Mouse (Mus musculus) C2C12 (cell line): ENCODE data around the gene Acot4. TPM values are rescaled to one million over a fixed set of nuclear protein-coding genes. Genes with fewer than 3 reads are reported as not detected.
"Not testable (repeated sequence)": the region's sequence is repeated elsewhere in the genome, so short reads cannot be mapped to it uniquely, and the experiment has no call there.

Source experiments
- H3K27me3 ChIP-seq: one replicate; pipeline ENCODE4 v1.6.1; 2011; ENCODE audit not compliant: control insufficient read depth, insufficient read depth, insufficient read length
- H3K36me3 ChIP-seq: one replicate; pipeline ENCODE4 v1.6.1; 2011; ENCODE audit not compliant: control insufficient read depth, insufficient read depth
- H3K4me3 ChIP-seq: one replicate; pipeline ENCODE4 v1.5.1; 2011; ENCODE audit warnings: mild to moderate bottlenecking, control low read depth; ENCODE audit not compliant: poor library complexity, insufficient read depth, severe bottlenecking
- H3K79me2 ChIP-seq: one replicate; pipeline ENCODE4 v1.6.1; 2011; ENCODE audit not compliant: control insufficient read depth, insufficient read depth
- H3K79me3 ChIP-seq: one replicate; pipeline ENCODE4 v1.6.1; 2011; ENCODE audit warnings: low read depth, control low read depth
- H3ac ChIP-seq: one replicate; pipeline ENCODE3; 2011; ENCODE audit warnings: low read depth; ENCODE audit not compliant: control insufficient read depth, insufficient read length
- CEBPB ChIP-seq: IDR thresholded peaks from one replicate; pipeline ENCODE4 v1.6.1; 2011; ENCODE audit warnings: low read depth, mild to moderate bottlenecking, control low read depth, moderate library complexity
- CTCF ChIP-seq: IDR thresholded peaks from one replicate; pipeline ENCODE4 v1.5.1; 2011; ENCODE audit not compliant: control insufficient read depth, insufficient read depth, insufficient read length
- FOSL1 ChIP-seq: IDR thresholded peaks from one replicate; pipeline ENCODE4 v1.8.0; 2011; ENCODE audit warnings: mild to moderate bottlenecking, low read length; ENCODE audit not compliant: poor library complexity, insufficient read depth, severe bottlenecking
- MAX ChIP-seq: IDR thresholded peaks from one replicate; pipeline ENCODE4 v1.6.1; 2011; ENCODE audit warnings: mild to moderate bottlenecking, control low read depth
- MYOD1 ChIP-seq: IDR thresholded peaks from one replicate; pipeline ENCODE4 v1.6.1; 2011; ENCODE audit warnings: low read depth; ENCODE audit not compliant: control insufficient read depth, insufficient read length
- MYOG ChIP-seq: IDR thresholded peaks from one replicate; pipeline ENCODE4 v1.6.1; 2011; ENCODE audit not compliant: control insufficient read depth, insufficient read length; ENCODE audit errors: extremely low read depth
- USF1 ChIP-seq: IDR thresholded peaks from one replicate; pipeline ENCODE4 v1.6.1; 2011; ENCODE audit warnings: low read depth, mild to moderate bottlenecking, control low read depth, moderate library complexity
- polyA plus RNA-seq: library from polyadenylated mRNA; unstranded; fragments of >200 nt; fragmentation: generic; extraction: Trizol; gene quantifications from one replicate; pipeline ENCODE4 v1.2.1, GENCODE M21; 2012; ENCODE audit warnings: missing spikeins

The Acot4 gene
- polyA plus RNA-seq, 1 experiment = under 0.01 TPM

GRCm38 (mm10) chr12:84064621-84065020, 26.4 kb downstream of the Acot4 start:
- TF ChIP-seq MYOG = no peak
- no peak for TF ChIP-seq USF1
- TF ChIP-seq MAX = no peak
- TF ChIP-seq MYOD1 = no peak
- no peak for TF ChIP-seq CEBPB
- no peak for TF ChIP-seq FOSL1
- TF ChIP-seq CTCF = no peak
- Histone ChIP-seq H3K79me2 (no peaks in the 10 kb centered on the region), H3K36me3 (no peaks in the 10 kb centered on the region), H3ac (no peak overlapping the region), H3K79me3 (no peaks in the 10 kb centered on the region), H3K4me3 (no peak overlapping the region), H3K27me3 (peaks cover 21% of the 10 kb centered on the region)

DNA sequence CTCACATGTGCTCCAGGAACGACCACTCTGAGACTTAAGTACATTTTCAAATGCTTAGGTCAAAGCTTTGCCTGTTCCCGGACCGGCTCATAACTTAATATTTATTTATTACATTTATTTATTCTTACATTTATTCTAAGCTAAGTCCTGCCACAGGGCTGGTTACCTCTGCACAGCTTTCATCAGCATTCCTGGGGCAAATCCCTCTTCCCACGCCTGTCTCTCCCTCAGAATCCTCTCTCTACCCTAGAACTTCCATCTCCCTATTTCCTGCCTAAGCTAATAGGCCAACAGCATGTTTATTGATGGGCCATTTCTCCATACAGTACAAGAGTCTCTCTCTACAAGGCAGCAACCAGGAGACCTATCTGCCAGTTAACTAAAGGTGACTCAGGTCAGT, 29.6 kb downstream of the Acot4 start:
- no peak overlapping the region for H3ac ChIP-seq
- H3K36me3 ChIP-seq = no peaks in the 10 kb centered on the region
- no peak for TF ChIP-seq CEBPB
- no peak for TF ChIP-seq MAX
- TF ChIP-seq FOSL1 = no peak
- no peak for TF ChIP-seq MYOD1
- TF ChIP-seq USF1 = no peak
- no peak for TF ChIP-seq CTCF
- TF ChIP-seq MYOG = no peak
- H3K79me3 ChIP-seq = no peaks in the 10 kb centered on the region
- H3K27me3 ChIP-seq = peaks cover 31% of the 10 kb centered on the region
- no peak overlapping the region for H3K4me3 ChIP-seq
- no peaks in the 10 kb centered on the region for H3K79me2 ChIP-seq

GRCm38 (mm10) chr12:84068296-84068695, 30.1 kb downstream of the Acot4 start:
- H3K36me3 ChIP-seq = no peaks in the 10 kb centered on the region
- no peaks in the 10 kb centered on the region for H3K79me2 ChIP-seq
- H3K27me3 ChIP-seq = peaks cover 36% of the 10 kb centered on the region
- H3K4me3 ChIP-seq = no peak overlapping the region
- no peaks in the 10 kb centered on the region for H3K79me3 ChIP-seq
- no peak overlapping the region for H3ac ChIP-seq
- TF ChIP-seq MYOG = no peak
- no peak for TF ChIP-seq FOSL1
- TF ChIP-seq CTCF = no peak
- no peak for TF ChIP-seq USF1
- no peak for TF ChIP-seq CEBPB
- no peak for TF ChIP-seq MAX
- TF ChIP-seq MYOD1 = no peak

- peaks cover 38% of the 10 kb centered on the region for H3K27me3 ChIP-seq
Measured at GRCm38 (mm10) chr12:84068986-84069385, 30.8 kb downstream of the Acot4 start, which contains the start of gene Acot5. Gene Acot5, plus strand, starts transcription at chr12:84069325.

DNA sequence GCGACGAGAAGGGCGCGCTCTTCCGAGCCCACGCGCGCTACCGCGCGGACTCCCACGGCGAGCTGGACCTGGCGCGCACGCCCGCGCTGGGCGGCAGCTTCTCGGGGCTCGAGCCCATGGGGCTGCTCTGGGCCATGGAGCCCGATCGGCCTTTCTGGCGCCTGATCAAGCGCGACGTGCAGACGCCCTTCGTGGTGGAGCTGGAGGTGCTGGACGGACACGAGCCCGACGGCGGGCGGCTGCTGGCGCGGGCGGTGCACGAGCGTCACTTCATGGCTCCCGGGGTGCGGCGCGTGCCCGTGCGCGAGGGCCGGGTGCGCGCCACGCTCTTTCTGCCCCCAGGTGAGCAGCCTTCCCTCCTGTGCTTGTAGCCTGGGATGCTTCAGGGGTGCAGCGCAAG, 31.4 kb downstream of the Acot4 start:
- H3K36me3 ChIP-seq, H3K4me3 ChIP-seq, H3ac ChIP-seq, H3K79me2 ChIP-seq, H3K79me3 ChIP-seq: not testable (repeated sequence)
- peaks cover 40% of the 10 kb centered on the region for H3K27me3 ChIP-seq

More at GRCm38 (mm10) chr12:84068986-84069385, 30.8 kb downstream of the Acot4 start, which contains the start of gene Acot5:
- TF ChIP-seq MYOG (no peak), CEBPB (no peak), MAX (no peak), CTCF (no peak), USF1 (no peak), FOSL1 (no peak), MYOD1 (no peak)
- Histone ChIP-seq H3K79me2 (no peaks in the 10 kb centered on the region), H3K79me3 (no peaks in the 10 kb centered on the region), H3ac (no peak within 1 kb of the TSS), H3K4me3 (no peak within 1 kb of the TSS), H3K36me3 (no peaks in the 10 kb centered on the region)

GRCm38 (mm10) chr12:84071696-84072095, 33.5 kb downstream of the Acot4 start:
- Histone ChIP-seq H3K36me3 (no peaks in the 10 kb centered on the region), H3K79me3 (no peaks in the 10 kb centered on the region), H3K4me3 (no peak overlapping the region), H3ac (no peak overlapping the region), H3K79me2 (no peaks in the 10 kb centered on the region), H3K27me3 (peaks cover 41% of the 10 kb centered on the region)
- TF ChIP-seq MAX (no peak), MYOG (no peak), CEBPB (no peak), USF1 (no peak), MYOD1 (no peak), FOSL1 (no peak), CTCF (no peak)
